Mouse (Mus musculus) frontal cortex, adult (tissue): ENCODE measurements around the gene Slc34a2.
A peak's percentile ranks its signal among the peaks of the same experiment; 100 is the strongest.

Source experiments
- ATAC-seq: cut with Nextera tagmentation; 2 replicates; pipeline ENCODE4 v1.9.2; 2017; ENCODE audit warnings: mild to moderate bottlenecking, moderate library complexity, mixed read lengths; ENCODE audit not compliant: low TSS enrichment

The Slc34a2 gene

GRCm38 (mm10) chr5:53037781-53038180 is at the start of gene Slc34a2:
Slc34a2 (plus strand) TSS chr5:53038081.
- no peak for ATAC-seq

- ATAC-seq = no peak
These were observed 47.1 kb upstream of the Slc34a2 start for GRCm38 (mm10) chr5:52990687-52991341.

- no peak for ATAC-seq
These were observed 45.5 kb upstream of the Slc34a2 start for GRCm38 (mm10) chr5:52992210-52992897.

DNA sequence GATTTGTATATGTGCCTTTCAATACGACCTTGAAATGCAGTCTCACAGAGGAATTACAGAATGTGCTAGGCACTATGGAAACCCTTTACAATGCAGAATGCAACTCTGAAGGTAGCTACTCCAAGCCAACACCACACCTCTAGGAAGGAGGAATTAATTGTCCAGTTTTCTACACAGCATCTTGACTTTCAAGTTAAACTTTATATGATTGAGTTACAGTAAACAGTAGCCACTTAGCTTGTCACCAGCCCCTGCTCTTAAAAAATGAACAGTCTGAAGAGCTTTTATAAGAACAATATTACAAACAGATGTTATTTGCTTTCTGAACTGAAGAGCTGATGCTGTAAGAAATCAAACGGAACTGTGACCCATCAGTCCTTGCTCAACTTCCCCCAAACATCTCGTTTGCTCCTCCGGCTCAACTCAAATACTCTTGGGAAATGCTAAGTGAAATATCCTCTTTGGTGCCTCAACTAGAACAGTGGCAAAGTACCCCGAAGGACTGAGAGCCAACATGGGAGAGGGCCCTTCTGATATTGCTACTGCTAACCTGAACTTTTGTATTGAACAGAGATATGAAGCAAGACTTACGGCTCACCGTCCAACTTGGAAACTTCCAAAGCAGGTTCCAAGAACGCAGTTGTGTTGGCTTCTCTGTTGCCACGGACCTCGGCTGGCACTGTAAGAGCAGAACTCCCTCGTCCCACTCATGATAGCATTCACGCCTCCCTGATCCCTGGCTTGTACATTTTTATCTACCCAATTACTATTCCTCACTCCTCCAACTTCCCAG is 44.2 kb upstream of the Slc34a2 start:
- ATAC-seq = no peak

GRCm38 (mm10) chr5:52995461-52995860 is 42.4 kb upstream of the Slc34a2 start:
- no peak for ATAC-seq

DNA sequence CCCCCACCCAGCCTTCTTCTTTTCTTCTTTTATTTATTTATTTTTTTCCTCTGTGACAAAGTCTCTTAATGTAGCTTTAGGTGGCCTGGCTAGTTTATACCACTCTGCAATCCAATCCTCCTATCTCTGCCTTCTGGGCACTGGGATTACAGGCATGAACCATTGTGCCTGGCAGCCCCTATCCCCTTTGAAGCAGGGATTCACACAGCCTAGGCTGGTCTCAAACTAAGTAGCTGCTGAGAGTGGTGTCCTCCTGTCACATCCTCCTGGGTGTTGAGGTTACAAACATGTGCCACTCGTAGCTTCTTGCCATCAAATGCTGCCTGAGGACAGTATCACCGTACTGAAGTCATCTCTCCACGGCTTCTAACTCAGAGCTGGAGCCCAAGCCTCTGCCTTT is 41.7 kb upstream of the Slc34a2 start:
- ATAC-seq = no peak

DNA sequence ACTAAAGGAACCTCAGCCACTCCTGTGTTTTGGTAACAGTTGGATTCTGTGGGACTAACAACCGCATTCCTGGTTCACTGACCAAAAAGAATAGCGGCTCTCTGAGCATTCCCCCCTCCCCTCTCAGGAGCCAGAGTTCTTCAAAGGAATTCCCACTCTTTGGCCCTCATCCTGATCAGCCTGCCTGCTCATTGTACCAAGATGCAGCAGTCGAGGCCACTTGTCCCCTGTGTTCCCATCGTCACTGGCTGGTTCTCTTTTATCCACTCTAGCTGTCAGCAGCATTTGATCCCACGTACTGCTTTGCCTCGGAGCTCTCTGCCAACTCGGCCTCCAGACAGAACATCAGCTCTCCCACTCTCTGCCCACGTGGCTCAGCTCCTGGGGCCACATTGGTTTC is 41.3 kb upstream of the Slc34a2 start:
- ATAC-seq = peak; percentile 91

GRCm38 (mm10) chr5:52997032-52997431 is 40.8 kb upstream of the Slc34a2 start:
- ATAC-seq = peak; percentile 17; the same call in 1 of the 2 replicates

DNA sequence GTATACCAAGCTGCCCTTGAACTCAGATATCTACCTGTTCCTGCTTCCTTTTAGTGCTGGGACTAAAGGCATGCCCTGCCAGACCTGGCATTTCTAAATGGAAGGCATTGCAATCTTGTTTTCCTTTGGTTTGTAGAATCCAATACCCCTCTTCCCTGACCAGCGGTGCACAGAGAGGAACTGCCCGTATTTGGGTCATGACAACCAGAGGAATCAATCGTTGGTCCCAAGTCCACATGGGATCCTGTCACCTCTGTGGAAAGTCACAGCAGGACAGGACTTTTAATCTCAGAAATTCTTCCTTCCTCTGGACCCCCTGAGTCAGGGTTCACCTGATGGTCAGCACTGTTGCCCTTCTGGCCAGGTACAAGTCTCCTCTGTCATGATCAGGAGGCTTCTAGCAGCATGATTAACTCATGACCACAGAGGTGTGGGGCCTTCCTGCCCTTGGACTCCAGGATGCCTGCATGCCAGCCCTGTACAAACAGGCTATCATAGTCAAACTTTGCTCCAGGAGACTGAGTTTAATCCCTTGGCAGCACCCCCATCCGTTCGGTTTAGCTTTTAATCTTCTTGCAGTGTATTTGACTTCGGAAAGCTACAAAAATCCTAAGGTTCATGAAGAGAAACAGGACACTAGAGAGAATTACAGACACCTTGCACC is 39.7 kb upstream of the Slc34a2 start:
- no peak for ATAC-seq

GRCm38 (mm10) chr5:53000169-53000872 is 37.6 kb upstream of the Slc34a2 start:
- ATAC-seq = no peak

DNA sequence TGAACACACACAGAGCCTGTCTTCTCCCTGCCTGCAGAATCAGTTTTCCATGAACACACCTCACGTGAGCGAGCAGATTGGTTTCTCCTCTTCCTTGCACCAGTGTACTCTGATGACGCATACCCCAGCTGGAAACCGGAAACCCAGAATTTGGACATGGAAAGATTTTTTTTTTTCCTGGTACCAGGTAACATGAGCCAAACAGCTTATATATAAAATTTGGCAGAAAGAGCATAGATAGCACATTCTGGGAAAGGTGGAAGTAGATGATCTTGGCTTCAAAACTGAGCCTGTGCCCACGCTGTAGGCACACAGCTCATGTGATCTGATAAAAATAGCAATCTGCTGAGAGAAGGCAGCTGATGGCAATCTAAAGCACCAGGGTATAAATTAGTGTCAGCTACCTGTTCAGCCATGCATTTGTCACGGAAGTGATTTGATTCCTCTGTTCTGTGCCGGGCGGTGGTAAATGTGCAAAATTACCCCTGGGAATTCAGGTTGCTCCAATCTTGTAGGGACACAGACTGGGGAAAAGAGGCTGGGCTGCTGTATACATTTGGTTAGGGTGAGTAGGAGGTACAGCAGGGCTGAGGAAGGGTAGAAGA is 35.2 kb upstream of the Slc34a2 start:
- peak; percentile 88 for ATAC-seq

DNA sequence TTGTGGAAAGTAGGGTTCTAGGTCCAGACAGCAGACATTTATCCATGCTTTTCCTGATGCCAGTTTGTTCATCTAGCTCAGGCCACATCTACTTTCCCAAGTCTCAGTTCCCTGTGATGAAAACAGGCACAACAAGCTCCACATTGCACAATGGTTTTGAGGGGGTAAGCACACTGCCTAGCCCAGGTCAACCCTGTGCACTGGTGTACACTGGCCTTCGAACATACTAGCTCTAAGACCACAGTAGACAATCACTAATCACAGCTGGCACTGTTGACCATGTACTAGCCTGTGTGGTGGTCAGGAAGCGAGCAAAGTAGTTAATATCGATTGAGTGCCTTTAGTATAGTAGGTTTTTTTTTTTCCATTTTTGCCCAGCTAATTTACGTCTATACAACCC is 34.4 kb upstream of the Slc34a2 start:
- no peak for ATAC-seq

DNA sequence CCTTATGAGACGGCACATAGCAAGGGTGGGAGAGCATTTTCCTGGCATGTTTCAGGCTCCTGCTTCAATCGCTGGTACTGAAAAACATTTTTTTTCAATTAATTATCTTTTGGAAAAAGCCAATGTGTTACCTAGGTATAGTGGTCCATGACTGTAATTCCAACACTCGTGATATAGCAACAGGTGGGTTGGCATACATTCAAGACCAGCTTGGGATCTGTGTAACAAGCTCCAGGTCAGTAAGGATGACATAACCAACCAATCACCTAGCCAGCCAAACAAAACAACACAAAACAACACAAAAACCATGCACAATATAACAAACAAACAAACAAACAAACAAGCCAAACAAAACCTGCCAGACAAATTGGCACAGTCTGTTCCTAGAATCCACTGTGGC is 33.9 kb upstream of the Slc34a2 start:
- no peak for ATAC-seq

DNA sequence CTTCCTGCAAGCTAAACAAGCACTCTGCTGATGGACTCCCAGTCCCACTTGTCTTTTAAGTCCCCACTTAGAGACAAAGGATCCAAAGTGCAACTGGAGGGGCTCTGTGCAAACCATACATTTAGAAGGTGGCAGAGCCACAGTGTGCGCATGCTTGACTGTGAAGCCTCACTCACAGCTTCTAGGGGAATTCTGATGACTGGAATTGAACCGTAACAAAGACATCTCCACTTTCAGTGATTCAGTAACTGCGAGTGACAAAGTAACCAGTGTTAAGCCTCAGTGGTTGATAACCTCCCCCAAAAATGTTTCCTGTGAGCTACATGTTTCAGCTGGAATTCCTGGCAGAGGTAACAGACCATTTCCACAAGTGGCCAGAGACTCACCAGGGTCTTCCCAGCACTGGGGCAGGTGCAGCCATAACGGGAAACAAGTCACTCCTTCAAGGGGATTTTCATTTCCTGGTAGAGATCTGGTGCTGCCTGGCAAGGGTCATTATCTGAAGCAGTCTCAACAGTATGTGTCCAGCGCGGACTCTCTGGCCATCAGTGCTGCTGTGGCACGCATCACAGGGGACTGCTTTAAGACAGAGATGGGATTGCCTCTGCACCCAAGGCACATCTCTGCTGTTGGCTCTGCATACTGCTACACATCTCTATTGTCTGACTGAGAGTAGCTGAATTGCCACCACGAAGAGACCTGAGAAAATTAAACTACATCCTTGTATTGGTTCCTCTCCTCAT is 28.7 kb upstream of the Slc34a2 start:
- ATAC-seq = no peak

DNA sequence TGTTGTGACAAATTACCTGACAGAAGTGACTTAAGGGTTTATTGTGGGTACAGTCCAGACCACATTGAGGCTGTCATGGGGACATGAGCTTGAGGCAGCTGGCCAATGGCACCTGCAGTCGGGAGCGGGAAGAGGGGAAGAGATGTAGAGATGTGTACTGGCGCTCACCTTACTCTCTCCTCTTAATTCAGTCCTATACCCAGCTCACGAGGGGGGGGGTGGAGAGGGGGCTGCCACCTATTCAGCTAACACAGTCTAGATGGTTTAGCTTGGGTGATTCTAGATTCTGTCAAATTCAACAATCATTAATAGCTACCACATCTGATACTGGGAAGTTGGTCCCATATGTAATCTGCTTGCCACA is 28.1 kb upstream of the Slc34a2 start:
- ATAC-seq = no peak

GRCm38 (mm10) chr5:53011327-53011726 is 26.6 kb upstream of the Slc34a2 start:
- ATAC-seq = no peak

GRCm38 (mm10) chr5:53016606-53017005 is 21.3 kb upstream of the Slc34a2 start:
- ATAC-seq = no peak

- no peak for ATAC-seq
These were observed 19.6 kb upstream of the Slc34a2 start for GRCm38 (mm10) chr5:53018316-53018715.

GRCm38 (mm10) chr5:53023432-53023831 is 14.4 kb upstream of the Slc34a2 start:
- ATAC-seq = no peak

DNA sequence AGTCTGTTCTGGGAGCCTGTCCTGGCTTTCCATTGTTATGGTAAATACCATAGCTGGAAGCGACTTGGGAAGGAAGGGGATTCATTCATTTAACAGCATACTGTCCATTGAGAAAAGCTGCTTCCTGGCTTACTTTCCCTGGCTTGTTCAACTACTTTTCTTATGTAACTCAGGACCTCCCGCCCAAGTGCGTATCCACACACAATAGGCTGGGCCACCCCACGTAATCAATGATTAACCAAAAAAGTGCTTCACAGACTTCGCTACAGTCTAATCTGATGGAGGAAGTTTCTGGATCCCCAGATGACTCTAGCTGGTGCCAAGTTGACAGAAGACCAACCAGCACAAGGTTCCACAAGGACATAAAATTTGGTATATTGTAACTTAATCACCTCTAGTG is 14.0 kb upstream of the Slc34a2 start:
- ATAC-seq = no peak
